Mouse (Mus musculus) liver, embryonic 16.5 days (tissue): ENCODE data around the gene Olfr671. TPM values are rescaled to one million over a fixed set of nuclear protein-coding genes. Genes with fewer than 3 reads are reported as not detected.
"Not testable (repeated sequence)": the region's sequence is repeated elsewhere in the genome, so short reads cannot be mapped to it uniquely, and the experiment has no call there.

Experiments used
- ATAC-seq: fragments of 200-750 bp; cut with Nextera tagmentation; 2 replicates; pipeline ENCODE4 v1.8.0; 2017; ENCODE audit warnings: low read depth, mild to moderate bottlenecking, moderate number of reproducible peaks, moderate library complexity
- H3K27ac ChIP-seq: fragments of 300-500 bp; sonication (generic); 2 replicates; pipeline ENCODE4 v1.5.1; 2014; ENCODE audit warnings: mild to moderate bottlenecking, low read length
- H3K27me3 ChIP-seq: fragments of 300-500 bp; sonication (generic); 2 replicates; pipeline ENCODE4 v1.6.1; 2014; ENCODE audit warnings: low read depth, low read length, mixed read lengths; ENCODE audit not compliant: control insufficient read depth, insufficient read depth
- H3K36me3 ChIP-seq: fragments of 300-500 bp; sonication (generic); 2 replicates; pipeline ENCODE4 v1.6.1; 2014; ENCODE audit warnings: mild to moderate bottlenecking; ENCODE audit not compliant: control insufficient read depth, insufficient read depth
- H3K4me1 ChIP-seq: fragments of 300-500 bp; sonication (generic); 2 replicates; pipeline ENCODE4 v1.6.1; 2014; ENCODE audit warnings: low read depth, low read length, mixed read lengths; ENCODE audit not compliant: control insufficient read depth
- H3K4me2 ChIP-seq: fragments of 300-500 bp; sonication (generic); 2 replicates; pipeline ENCODE4 v1.6.1; 2014; ENCODE audit warnings: low read depth, low read length, mixed read lengths
- H3K4me3 ChIP-seq: fragments of 300-500 bp; sonication (generic); 2 replicates; pipeline ENCODE4 v1.5.1; 2014; ENCODE audit warnings: low read depth, mild to moderate bottlenecking, low read length
- H3K9ac ChIP-seq: fragments of 300-500 bp; sonication (generic); 2 replicates; pipeline ENCODE4 v1.6.1; 2014; ENCODE audit warnings: low read depth, low read length
- H3K9me3 ChIP-seq: fragments of 300-500 bp; sonication (generic); replicated peaks from 2 replicates; pipeline ENCODE4 v1.6.1; 2016; ENCODE audit warnings: low read length; ENCODE audit not compliant: control insufficient read depth
- WGBS: fragments of 180-500 bp; shearing (Covaris S2); extraction: QIAGEN DNeasy Blood & Tissue Kit; methylation state at CpG from one replicate; pipeline ENCODE4 v1.1.7; 2014; ENCODE audit not compliant: insufficient replicate concordance; 5-methylcytosine and 5-hydroxymethylcytosine counted together
- polyA plus RNA-seq: library from polyadenylated mRNA; unstranded; fragments of >200 nt; fragmentation: Nextera tagmentation; extraction: Ambion mirVana; gene quantifications from 2 replicates; pipeline ENCODE4 v1.2.1, GENCODE M21; 2015

Gene Olfr671
- not detected in 2 replicates for polyA plus RNA-seq

- no peak for ATAC-seq
- H3K4me1 ChIP-seq, result no peaks in the 10 kb centered on the region
- H3K9ac ChIP-seq, result no peak within 1 kb of the TSS
- no peaks in the 10 kb centered on the region for H3K9me3 ChIP-seq
- no peaks in the 10 kb centered on the region for H3K36me3 ChIP-seq
- H3K4me3 ChIP-seq, result no peak within 1 kb of the TSS
- no peak within 1 kb of the TSS for H3K27ac ChIP-seq
- no peak within 1 kb of the TSS for H3K4me2 ChIP-seq
- no peaks in the 10 kb centered on the region for H3K27me3 ChIP-seq
- 54% methylated on average over 1 of the region's 1 CpGs for WGBS
Measured at GRCm38 (mm10) chr7:104979026-104979425, at the start of gene Olfr671. TSS of gene Olfr671 (minus strand) at chr7:104979126.

- Histone ChIP-seq H3K9me3 (no peaks in the 10 kb centered on the region), H3K4me2 (no peak within 1 kb of the TSS), H3K27ac (no peak within 1 kb of the TSS), H3K4me3 (no peak within 1 kb of the TSS), H3K4me1 (no peaks in the 10 kb centered on the region), H3K36me3 (no peaks in the 10 kb centered on the region), H3K27me3 (no peaks in the 10 kb centered on the region), H3K9ac (no peak within 1 kb of the TSS)
- ATAC-seq, result no peak
- WGBS, result 39% methylated on average over 1 of the region's 1 CpGs
Measured at GRCm38 (mm10) chr7:105028360-105028759, 49.4 kb upstream of the Olfr671 start, which contains the start of gene Olfr675. TSS of gene Olfr675 (minus strand) at chr7:105028460.

DNA sequence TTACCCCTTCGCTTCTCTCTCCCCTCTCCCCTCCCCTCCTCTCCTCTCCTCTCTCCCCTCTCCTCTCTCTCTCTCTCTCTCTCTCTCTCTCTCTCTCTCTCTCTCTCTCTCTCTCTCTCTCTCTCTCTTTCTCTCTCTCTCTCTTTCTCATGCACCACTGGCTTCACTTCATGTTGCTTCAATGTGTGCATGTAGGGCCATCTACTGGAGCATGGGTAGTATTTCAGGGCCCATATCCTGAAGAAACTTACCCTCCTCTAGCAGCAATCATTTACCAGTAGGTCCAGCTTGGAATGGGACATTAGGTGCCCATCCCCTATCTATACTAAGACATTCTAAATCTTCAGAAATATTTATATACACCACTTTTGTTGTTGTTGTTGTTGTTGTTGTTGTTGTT lies 43.6 kb upstream of the Olfr671 start:
- Histone ChIP-seq H3K27ac (no peak overlapping the region), H3K9ac (no peak overlapping the region), H3K4me3 (no peak overlapping the region), H3K4me1 (no peaks in the 10 kb centered on the region), H3K4me2 (no peak overlapping the region), H3K9me3 (no peaks in the 10 kb centered on the region), H3K27me3 (no peaks in the 10 kb centered on the region), H3K36me3 (no peaks in the 10 kb centered on the region)
- no peak for ATAC-seq
- WGBS, result 50% methylated on average over 1 of the region's 1 CpGs

- no peak within 1 kb of the TSS for H3K4me2 ChIP-seq
- no peaks in the 10 kb centered on the region for H3K36me3 ChIP-seq
- no peak within 1 kb of the TSS for H3K9ac ChIP-seq
- H3K27me3 ChIP-seq, result no peaks in the 10 kb centered on the region
- no peak for ATAC-seq
- H3K4me3 ChIP-seq, result no peak within 1 kb of the TSS
- no peaks in the 10 kb centered on the region for H3K4me1 ChIP-seq
- no peaks in the 10 kb centered on the region for H3K9me3 ChIP-seq
- no peak within 1 kb of the TSS for H3K27ac ChIP-seq
Measured at GRCm38 (mm10) chr7:105001929-105002328, 23.0 kb upstream of the Olfr671 start, which contains the start of gene Olfr672. TSS of gene Olfr672 (minus strand) at chr7:105002029.

GRCm38 (mm10) chr7:104972507-104972906 lies 6.4 kb downstream of the Olfr671 start:
- 39% methylated on average over 2 of the region's 2 CpGs for WGBS
- not testable (repeated sequence) for H3K27me3 ChIP-seq, ATAC-seq, H3K9ac ChIP-seq, H3K36me3 ChIP-seq, H3K4me1 ChIP-seq, H3K27ac ChIP-seq, H3K4me2 ChIP-seq, H3K9me3 ChIP-seq, H3K4me3 ChIP-seq

DNA sequence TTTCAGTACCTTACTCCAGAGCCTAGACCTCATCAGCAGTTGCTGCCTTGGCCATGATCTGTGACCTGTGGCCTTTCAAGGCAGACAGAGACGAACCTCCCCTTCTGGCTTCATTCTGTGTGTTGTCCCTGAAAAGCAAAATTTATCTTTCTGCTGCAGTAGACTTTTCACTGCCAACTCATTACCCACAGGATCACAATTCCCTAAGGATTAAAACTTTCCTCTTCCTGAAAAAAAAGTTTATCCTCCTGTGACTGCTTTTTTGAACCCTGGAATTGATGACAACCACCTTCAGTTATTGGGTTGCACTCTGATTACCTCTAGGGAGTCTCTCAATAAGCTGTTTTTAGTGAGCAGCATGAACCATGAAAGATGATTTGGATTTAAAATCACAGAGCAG lies 16.4 kb downstream of the Olfr671 start, which contains the start of gene Olfr670:
Gene Olfr670, minus strand, starts transcription at position 101 of the 400 bp plus-strand sequence.
- H3K9ac ChIP-seq, result no peak within 1 kb of the TSS
- no peak within 1 kb of the TSS for H3K4me3 ChIP-seq
- H3K4me1 ChIP-seq, result no peaks in the 10 kb centered on the region
- H3K27me3 ChIP-seq, result no peaks in the 10 kb centered on the region
- 48% methylated on average over 1 of the region's 1 CpGs for WGBS
- no peak within 1 kb of the TSS for H3K4me2 ChIP-seq
- no peak within 1 kb of the TSS for H3K27ac ChIP-seq
- H3K36me3 ChIP-seq, result no peaks in the 10 kb centered on the region
- no peak for ATAC-seq
- no peaks in the 10 kb centered on the region for H3K9me3 ChIP-seq

GRCm38 (mm10) chr7:104950234-104950633 lies 28.7 kb downstream of the Olfr671 start:
- WGBS, result 79% methylated on average over 16 of the region's 16 CpGs

DNA sequence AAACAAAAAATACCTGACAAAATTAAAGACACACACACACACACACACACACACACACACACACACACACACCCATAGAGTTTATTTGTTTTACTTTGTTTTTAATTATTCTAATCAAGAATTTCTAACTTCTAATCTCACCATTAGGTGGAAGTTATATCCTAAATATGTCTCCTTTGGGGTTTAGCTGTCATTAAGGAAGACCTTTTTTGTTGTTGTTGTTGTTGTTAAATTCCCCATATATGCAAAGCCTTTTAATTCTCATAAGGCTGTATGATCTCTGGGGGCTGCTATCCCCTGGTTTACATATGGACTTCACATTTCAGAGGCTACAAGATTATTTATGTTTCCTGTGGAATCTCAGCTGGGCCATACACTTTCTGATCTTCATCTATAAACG lies 45.0 kb downstream of the Olfr671 start, which contains the start of gene Olfr669:
Gene Olfr669, plus strand, starts transcription at position 301 of the 400 bp plus-strand sequence.
- no peak for ATAC-seq
- no peaks in the 10 kb centered on the region for H3K36me3 ChIP-seq
- H3K4me3 ChIP-seq, result no peak within 1 kb of the TSS
- no peak within 1 kb of the TSS for H3K9ac ChIP-seq
- H3K27ac ChIP-seq, result no peak within 1 kb of the TSS
- no peak within 1 kb of the TSS for H3K4me2 ChIP-seq
- WGBS, result 54% methylated on average over 1 of the region's 1 CpGs
- H3K4me1 ChIP-seq, result no peaks in the 10 kb centered on the region
- H3K27me3 ChIP-seq, result no peaks in the 10 kb centered on the region
- no peaks in the 10 kb centered on the region for H3K9me3 ChIP-seq

More at GRCm38 (mm10) chr7:104950234-104950633, 28.7 kb downstream of the Olfr671 start:
- H3K9ac ChIP-seq, H3K4me1 ChIP-seq, H3K4me2 ChIP-seq, H3K36me3 ChIP-seq, H3K27me3 ChIP-seq, H3K4me3 ChIP-seq, H3K27ac ChIP-seq, H3K9me3 ChIP-seq: not testable (repeated sequence)
- peak; percentile 47; the same call in 1 of the 2 replicates for ATAC-seq

DNA sequence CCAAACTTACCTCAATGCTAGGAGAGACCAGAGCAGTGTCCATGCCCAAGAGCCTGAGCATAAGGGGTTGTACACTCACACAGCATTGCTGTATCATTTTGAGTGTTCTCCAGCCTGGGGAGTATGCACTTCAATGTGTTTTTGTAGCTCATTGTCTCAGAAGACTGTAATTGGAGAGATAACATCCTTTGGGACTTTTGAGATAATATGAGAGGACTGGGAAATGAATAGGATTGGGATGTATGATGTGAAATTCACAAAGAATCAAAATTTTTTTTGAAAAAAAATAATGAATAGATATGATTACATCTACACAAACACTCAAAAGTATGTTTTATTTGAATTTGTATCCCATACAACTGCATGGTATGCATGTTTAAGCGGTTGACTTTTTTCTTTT lies 51.0 kb downstream of the Olfr671 start, which contains the start of gene Olfr668:
Gene Olfr668, minus strand, starts transcription at position 101 of the 400 bp plus-strand sequence.
- H3K27ac ChIP-seq, result no peak within 1 kb of the TSS
- no peak within 1 kb of the TSS for H3K4me3 ChIP-seq
- H3K9me3 ChIP-seq, result no peaks in the 10 kb centered on the region
- no peaks in the 10 kb centered on the region for H3K4me1 ChIP-seq
- 52% methylated on average over 1 of the region's 1 CpGs for whole genome bisulfite sequencing
- H3K36me3 ChIP-seq, result no peaks in the 10 kb centered on the region
- no peaks in the 10 kb centered on the region for H3K27me3 ChIP-seq
- ATAC-seq, result no peak
- no peak within 1 kb of the TSS for H3K9ac ChIP-seq
- H3K4me2 ChIP-seq, result no peak within 1 kb of the TSS
